Mouse (Mus musculus): ENCODE measurements around the gene Vps37d.

Vps37d gene

DNA sequence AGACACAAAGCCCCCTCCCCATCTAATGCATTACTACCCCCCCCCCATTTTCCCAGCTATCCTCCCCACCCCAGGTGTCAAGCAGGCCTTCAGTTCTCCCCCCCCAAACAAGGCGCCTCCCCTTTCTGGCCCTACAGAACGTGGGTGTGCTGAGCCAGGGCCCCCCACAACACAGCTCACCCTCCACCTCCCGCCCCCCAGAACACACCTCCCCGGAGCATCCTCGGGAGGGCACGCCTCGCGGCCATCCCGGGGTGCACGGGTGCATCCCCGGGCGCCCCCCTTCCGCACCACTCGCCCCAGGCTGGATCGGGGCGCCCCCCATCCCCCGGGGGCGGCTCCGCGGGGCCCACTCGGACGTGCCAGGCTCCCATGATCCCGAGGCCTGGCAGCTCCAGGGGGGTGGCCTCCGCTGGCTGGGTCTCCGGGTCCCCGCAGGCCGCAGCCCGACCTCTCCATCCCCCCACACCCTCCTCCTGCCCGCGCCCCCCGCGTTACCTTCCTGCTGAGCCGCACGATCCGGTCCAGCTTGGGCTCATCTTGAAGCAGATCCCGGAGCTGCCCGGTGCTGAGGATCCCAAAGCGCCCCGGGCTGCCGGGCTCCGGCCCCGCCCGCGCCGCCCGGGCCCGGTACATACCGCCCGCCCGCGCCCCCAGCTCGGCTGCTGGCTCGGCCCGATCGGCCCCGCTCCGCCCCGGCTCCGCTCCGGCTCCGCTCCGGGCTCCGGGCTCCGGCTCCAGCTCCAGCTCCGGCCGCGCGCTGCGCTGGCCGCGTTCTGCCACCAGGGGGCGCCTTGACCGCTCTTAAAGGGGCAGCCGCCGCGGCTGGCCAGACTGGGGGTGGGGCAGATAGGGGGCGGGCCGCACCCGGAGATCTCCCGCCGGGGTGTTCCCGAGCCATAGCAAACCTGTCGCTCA is at the start of gene Vps37d:
TSS of gene Vps37d (minus strand) at position 703 of the 918 bp plus-strand sequence.
- peak; percentile 89 to 93 for DNase-seq (ENCODE audit: low spot score in 2 of 2)

DNA sequence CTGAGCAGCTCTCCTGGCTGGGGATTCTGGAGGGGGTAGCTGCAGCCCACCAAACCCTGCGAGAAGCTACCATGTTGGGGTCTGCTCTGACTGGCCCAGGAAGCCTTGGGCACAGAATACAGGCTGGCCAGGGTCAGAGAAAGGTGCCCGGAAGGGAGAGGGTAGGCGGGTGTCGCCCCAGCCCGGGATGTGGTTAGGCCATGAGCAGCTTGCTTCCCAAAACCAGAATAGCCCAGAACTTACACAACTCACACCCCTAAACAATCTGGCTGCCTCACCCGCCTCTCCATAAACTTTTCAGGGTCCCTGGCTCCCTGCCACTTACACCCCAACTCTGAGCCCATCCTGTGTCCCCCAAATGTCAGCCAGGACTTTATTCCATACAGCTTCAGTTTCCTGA is 49.6 kb upstream of the Vps37d start:
- no peak for DNase-seq (ENCODE audit: low spot score in 2 of 2)

DNA sequence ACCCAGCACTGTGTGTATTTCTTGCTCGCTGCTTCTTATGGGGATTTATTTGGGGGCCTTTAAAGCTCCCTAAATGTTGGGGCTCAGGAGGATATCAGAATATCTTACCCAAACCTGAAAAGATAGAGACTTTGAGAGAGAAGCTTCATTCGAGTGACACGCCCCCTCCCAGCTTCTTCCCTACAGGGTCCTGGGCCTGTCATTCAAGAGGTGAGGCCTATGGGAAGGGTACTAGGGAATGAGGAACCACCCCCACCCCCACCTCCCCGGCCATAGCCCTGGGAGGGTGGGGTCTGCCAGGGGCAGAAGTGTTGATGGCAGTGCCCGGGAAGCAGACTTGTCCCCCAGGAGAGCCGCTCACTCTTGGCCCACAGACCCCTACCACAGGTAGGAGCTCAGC is 48.1 kb upstream of the Vps37d start:
- DNase-seq (ENCODE audit: low spot score in 2 of 2) = no peak

DNA sequence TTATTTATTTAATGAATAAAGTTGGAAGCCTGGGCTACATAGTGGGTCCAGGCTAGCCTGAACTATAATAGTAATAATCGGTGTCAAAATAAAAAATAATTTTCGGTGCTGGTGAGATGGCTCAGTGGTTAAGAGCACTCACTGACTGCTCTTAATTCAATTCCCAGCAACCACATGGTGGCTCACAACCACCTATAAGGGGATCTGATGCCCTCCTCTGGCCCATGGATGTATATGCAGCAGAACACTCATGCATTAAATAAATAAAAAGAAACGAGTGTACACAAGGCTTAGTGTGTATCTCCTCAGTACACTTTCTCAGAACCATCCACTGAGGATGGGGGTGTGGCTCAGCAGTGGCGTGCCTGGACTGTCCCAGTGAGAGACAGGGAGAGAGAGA is 42.7 kb upstream of the Vps37d start:
- no peak for DNase-seq (ENCODE audit: low spot score in 2 of 2)

DNA sequence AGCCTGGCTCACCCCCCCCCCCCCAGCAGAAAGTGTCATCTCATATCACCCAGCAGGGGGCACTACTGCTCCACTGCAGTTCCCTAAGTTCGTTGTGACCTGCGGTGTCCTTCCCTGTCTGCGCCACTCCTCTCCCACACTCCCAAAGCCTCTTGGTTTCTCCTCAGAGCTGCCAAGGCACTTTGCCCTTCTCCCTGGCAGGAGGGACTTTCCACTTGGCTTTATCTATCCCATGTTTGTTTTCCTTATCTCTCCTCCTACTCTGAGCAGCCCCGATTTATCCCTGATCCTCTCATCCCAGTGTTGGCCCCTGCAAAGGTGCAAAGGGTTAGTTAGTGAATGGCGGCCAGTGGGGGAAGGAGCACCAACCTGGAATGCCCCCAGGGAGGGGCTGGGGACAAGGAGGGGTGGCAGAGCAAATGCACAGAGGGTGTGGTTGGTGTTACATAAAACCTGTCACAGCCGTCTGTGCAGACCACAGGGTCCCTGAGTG is 40.6 kb upstream of the Vps37d start:
- peak; percentile 38 to 69 for DNase-seq (ENCODE audit: low spot score in 2 of 2)

DNA sequence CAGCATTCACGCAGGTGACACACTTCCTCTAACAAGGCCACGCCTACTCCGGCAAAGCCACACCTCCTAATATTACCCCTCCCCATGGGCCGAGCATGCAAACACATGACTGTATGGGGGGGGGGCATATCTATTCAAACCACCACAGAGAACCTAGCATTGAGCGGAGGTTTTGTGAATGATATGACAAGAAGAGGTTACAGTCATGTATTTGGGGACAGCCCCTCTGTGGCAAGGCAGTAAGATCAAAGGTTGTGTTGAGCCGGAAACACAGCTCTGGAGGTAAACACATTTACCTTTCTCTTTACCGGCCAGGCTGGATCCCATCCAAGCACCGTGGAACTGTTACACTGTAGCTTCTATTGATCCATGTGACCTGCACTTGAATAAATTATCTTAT is 37.2 kb upstream of the Vps37d start:
- DNase-seq (ENCODE audit: low spot score in 2 of 2) = no peak

DNA sequence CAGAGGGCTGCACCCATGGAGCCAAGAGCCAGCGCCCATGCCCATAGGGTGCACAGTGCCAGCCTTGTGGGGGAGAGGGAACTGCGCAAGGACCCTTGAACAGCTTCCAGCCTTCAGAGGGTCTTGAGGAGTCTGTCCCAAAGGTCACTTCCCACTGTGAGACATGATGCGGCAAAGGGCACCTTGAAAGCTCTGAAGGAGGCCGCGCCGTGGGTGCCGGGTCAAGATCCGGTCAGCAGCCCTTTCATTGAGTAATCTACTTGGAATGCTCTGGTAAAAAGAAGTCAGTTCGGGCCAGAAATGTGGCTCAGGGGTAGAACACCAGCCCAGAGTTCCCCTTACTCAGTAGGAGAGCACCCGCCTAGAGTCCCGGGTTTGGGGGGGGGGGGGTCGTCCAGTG is 35.7 kb upstream of the Vps37d start:
- DNase-seq (ENCODE audit: low spot score in 2 of 2) = no peak

DNA sequence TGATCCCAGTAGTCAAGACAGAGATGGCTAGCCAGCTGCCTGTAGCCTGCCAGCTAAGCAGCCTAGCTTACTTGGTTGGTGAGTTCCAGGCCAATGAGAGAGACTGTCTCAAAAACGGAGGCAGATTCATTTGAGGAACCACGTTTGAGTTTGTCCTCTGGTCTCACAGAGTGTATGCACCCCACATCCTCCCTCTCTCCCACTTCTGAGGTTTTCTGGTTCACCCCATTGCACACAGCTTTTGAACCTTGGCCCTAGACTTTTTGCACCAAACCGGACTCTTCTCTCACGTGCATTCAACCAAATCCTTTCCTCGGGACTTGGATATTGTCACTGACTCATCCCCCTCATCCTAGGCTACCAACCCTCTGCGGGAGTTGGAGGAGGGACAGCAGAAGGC is 31.9 kb upstream of the Vps37d start:
- no peak for DNase-seq (ENCODE audit: low spot score in 2 of 2)

DNA sequence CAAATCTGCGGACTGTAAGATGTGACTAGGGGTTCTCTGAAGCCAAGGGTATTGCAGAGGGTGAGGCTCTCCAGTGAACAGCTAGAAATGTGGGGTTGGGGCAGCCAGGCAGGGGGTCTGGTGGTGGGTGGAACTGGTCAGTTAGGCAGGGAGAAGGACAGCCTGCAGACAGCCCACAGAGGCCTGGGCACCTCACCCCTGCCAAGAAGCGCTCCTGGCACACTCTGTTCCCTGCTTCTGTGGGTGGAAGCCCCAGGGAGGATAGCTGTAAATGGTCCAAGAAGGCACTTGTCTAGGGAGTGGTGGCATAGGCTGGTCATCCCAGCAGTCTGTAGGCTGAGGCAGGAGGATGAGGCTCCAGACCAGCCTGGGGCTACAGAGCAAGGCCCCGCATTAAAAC is 31.4 kb upstream of the Vps37d start:
- no peak for DNase-seq (ENCODE audit: low spot score in 2 of 2)

DNA sequence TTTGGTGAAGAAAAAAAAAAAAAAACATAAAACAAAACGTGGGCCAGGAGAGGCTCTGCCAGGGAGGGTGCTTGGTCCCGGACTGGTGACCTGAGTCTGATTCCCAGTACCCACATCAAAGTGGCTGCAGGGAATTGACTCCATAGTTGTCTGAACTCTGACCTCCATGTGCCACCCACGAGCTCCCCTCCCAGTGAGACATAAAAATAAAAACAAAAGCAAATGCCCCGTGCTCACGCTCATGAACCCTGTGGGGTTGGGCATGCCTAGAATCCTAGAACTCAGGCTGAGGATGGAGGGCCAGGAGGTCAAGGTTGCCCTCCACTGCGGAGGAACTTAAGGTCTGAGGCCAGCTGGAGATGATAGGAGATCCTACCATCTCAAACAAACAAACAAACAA is 31.0 kb upstream of the Vps37d start:
- no peak for DNase-seq (ENCODE audit: low spot score in 2 of 2)

DNA sequence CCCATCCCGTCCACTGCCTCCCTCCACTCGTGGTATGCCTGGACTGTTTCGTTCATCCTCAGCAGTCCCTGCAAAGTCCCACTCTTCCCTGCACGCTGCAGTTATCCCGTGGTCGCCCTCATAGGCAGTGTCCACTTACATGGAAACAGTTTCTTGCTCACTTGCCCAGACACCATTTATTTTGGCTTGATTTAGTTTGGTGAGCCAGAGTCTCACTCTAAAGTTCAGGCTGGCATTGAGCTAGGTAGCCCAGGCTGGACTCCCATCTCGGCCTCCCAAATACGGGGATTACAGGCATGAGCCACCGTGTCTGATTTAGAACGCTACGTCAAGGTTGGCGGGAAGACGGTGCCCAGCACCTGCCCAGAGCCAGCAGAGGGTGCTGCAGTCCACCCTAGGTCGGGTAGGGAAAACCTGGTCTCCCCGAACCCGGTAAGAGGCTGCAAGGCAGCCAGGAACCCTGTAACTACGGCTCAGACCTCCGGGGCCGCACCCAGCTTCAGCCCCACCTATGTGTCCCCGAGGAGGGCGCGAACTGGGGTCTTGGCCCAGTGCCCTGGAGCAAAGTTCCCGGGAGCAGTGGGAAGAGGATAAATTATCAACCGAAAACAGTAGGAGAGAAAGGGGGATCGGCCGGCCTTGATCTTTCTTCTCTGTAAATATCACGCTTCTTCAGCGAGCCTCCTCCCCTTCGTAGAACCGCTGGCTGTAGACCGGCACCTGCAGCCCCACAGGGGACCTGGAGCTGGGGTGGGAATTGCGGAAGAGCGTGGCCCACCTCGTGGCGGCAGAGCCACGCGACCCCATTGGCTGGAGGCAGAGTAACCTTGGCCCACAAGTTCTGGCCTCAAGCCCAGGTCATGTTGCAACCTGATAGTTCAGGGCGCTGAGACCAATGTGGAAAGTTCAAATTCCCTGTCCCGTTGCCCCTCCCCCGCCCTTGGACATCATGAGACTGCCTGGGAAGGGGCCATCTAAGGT is 29.7 kb upstream of the Vps37d start:
- DNase-seq (ENCODE audit: low spot score in 2 of 2) = peak; percentile 10 to 53

DNA sequence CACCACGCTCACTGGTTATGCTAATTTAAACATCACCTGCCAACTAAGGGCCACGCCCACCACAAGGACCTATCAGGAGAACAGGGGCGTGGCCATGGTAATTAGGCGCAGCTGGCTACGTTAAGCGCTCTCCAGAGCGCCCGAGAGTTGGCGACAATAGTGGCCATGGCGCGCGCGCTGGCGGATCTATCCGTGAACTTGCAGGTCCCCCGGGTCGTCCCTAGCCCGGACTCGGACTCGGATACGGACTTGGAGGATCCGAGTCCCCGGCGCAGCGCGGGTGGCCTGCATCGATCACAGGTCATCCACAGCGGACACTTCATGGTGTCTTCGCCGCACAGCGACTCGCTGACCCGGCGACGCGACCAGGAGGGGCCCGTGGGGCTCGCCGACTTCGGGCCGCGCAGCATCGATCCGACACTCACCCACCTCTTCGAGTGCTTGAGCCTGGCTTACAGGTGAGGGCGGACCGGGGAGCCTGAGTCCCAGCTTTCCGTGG is 28.7 kb upstream of the Vps37d start:
- DNase-seq (ENCODE audit: low spot score in 2 of 2) = peak; percentile 26 to 83

DNA sequence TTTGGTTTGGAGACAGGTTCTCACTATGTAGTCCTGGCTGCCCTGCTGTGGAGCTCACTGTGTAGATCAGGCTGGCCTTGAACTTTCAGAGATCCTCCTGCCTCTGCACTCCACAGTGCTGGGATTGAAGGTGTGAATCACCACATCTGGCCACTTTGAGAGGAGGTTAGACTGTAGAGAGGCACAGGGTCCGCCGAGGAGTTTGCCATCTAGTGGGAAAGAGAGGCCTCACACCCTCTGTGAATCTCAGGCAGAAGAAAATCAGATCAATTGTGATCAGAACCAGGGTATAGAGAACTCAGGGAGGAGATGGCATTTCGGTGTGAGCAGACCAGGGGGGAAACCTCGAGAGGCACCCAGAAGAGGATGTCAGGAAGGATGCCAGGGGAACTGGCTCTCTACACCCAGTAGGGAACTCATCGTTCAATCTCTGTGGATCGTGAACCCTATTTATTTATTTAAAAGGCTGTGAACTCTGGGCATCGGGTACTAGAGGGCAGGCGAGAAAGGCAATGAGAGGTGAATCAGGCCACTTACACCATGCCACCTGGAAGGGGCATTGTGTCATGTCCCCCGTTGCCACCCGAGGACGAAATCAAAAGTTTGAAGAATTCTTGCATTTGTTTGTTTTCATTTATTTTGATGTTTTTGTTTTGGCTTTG is 26.1 kb upstream of the Vps37d start:
- peak in 1 of 2 experiments; percentile 42 for DNase-seq (ENCODE audit: low spot score in 2 of 2)

DNA sequence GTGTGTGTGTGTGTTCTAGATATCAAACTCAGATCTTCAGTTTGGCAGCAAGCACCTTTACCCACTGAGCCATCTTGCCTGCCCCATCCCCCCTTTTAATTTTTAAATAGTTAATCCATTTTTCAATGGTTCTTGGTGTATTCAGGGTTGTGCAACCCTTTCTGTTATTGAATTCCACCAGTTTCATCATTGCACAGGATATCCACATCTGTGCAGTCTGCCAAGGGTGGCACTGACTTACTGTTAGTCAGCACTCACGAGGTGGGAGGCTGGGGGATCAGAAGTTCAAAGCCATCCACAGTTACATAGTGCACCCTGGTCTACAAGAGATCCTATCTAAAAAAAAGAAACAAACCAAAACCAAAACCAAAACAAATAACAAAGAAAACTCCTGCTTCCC is 22.9 kb upstream of the Vps37d start:
- DNase-seq (ENCODE audit: low spot score in 2 of 2) = no peak

DNA sequence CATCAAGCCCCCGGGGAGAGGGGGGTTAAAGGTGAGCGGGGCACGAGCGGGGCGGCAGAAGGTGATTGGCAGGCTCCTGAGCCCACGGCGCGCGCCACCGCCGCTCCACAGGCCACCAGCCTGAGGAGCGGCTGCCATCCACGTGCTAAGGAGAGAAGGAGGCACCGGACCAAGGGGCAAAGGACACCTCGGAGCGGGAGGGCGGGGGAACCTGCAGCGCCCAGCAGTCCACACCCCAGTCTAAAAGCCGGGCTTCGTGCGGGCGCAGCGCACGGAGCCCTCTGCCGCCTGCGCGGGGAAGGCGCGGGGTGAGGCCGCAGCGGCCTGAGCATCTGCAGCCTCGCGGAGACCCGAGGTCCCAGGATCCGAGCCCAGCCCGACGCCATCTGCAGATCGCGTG is 11.6 kb upstream of the Vps37d start, which contains the start of gene Mlxipl:
TSS of gene Mlxipl (plus strand) at position 238 of the 400 bp plus-strand sequence.
- no peak for DNase-seq (ENCODE audit: low spot score in 2 of 2)

DNA sequence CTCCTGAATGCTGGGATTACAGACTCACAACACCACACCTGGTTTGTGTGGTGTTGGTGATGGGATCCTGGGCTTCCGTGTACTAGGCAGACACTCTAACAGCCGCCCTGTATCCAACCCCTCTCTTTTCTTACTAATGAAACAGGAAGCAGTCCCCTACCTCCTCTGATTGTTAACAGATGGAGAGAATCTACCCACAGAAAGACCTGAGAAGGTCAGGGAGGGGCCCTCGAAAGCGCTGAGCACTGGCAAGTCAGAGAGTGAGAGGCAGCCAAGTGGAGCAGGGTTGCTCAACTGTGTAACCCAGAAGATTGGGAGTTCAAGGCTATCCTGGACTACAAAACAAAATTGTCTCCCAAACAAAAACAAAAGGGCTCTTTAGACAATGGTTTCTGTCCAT is 8.8 kb upstream of the Vps37d start:
- no peak for DNase-seq (ENCODE audit: low spot score in 2 of 2)

DNA sequence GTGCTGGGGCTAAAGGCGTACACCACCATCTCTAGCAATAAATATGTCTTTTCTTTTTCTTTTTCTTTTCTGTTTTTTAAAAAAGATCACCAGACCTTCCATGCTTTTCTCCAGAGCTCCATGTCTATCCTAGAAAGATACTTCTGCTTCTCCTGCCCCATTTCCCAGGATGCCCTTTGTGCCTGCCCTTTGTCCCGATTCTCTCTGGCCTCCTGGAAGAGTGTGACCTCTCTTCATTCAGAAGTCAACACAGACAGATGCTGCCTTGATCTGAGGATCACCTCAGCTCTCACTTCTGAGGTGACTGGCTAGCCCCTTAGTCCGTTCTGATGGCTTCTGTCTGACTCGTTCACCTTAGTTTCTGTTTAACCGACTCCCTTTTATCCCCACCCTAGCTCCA is 2.5 kb upstream of the Vps37d start:
- DNase-seq (ENCODE audit: low spot score in 2 of 2) = no peak

DNA sequence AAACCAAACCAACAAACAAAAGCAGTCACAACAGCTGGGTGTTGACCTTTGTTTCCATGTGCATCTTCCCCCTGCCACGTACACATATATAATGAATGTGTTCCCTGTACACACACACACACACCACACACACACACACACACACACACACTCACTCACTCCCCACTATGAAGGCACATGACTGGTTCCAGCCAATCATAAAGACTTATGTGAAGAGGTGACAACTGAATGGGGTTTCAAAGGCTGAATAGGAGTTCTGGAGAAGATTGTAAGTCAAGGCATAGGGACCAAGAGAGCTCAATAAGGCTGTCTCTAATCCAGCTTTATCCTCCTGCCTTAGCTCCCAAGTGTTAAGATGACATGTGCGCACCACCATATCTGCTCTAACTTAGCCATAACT is 1.5 kb upstream of the Vps37d start:
- DNase-seq (ENCODE audit: low spot score in 2 of 2) = no peak

DNA sequence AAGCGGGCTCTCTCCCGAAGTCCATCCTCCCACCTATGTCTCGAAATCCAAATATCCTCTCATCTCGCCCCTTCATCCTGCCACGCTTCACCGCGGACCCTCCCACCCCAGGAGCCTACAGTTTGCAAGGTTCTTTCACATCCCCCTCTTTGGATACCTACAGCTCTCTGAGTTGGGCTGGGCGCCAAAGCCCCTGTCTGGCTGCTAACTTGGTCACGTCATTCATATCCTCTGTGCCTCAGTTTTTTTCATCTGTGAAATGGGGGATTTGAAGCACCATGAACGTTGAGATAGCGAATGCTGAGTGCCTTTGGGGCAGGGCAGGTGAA is 380 bp upstream of the Vps37d start:
- DNase-seq (ENCODE audit: low spot score in 2 of 2) = no peak

DNA sequence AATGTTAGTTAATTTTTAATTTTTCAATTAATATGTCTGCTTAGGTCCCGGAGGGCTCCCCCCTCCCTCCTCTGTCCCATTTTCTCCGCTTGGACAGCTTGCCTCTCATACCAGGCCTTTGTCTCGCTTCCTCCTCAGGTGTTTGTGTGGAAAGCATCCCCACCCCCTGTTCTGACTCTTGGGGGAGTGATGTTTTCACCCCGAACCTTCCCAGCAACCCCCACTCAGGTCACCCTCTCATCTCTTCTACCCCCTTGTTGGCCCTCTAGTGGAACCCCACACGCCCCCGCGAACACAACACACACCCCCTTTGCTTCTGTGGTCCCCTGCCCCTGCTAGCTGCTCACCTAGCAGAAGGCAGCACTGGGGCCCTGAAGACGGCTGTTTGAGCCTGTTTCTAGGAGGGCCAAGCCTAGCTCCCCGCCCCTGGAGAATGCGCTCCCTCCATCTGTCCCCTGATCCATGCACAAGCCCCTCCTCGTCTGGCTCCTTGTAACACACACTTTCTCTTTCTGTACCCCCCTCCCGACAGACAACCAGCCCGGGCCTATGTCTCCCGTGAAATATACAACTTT is 1.0 kb downstream of the Vps37d start:
- no peak for DNase-seq (ENCODE audit: low spot score in 2 of 2)

DNA sequence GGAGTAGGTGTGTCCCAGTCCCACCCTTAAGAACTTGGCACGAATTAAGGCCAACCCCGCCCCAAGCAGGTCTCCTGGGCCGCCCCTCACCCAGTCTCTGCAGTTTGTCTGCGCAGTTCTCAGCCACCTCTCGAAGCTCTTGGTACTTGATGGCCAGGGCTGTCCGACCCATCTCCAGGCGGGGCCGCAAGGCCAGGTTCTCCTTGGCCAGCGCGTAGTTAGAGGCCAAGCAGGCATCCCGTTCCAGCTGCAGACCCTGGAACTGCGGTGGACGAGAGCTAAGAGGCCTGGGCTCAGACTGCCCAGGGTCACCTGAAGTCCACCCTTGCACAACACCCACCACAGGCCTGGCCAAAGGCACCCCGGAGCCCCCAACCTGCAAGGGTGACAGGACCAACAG is 1.7 kb downstream of the Vps37d start:
- no peak for DNase-seq (ENCODE audit: low spot score in 2 of 2)
